Mouse (Mus musculus) layer of hippocampus, postnatal 10 days (tissue): Measurements from ENCODE around the gene Upf2. TPM values are rescaled to one million over a fixed set of nuclear protein-coding genes. Genes with fewer than 3 reads are reported as not detected.
A peak's percentile ranks its signal among the peaks of the same experiment; 100 is the strongest.

Experiments used
- DNase-seq, 2 experiments: peaks; one replicate each; pipeline ENCODE4 v3.0.0; 2021; ENCODE audit warnings: low spot score in 2 of 2
- long read RNA-seq: library from polyadenylated mRNA; stranded (forward); transcript quantifications from one replicate; pipeline ENCODE4 v2.0.0, GENCODE M21; 2023
- total RNA-seq, 2 experiments: library from RNA; stranded (reverse); gene quantifications; 2 replicates each; pipeline ENCODE4 v1.2.3; 2021

The Upf2 gene
- 10 to 100 TPM; 18.6 to 19.5 TPM for total RNA-seq
- long read RNA-seq, full-length matches to known transcripts: 1 of 6 reads
- long read RNA-seq, partial matches to known transcripts: 3 of 6 reads
- long read RNA-seq, other reads (novel, unspliced or antisense): 2 of 6 reads

GRCm38 (mm10) chr2:5950766-5951595 is at the start of gene Upf2:
Upf2 (plus strand) TSS chr2:5951469.
- DNase-seq: peak; percentile 94 to 96

- DNase-seq: peak; percentile 35 to 50
Measured at GRCm38 (mm10) chr2:5906092-5906491, 45.2 kb upstream of the Upf2 start.

GRCm38 (mm10) chr2:5906625-5907024 is 44.6 kb upstream of the Upf2 start:
- peak; percentile 38 for DNase-seq

GRCm38 (mm10) chr2:5911282-5911965 is 39.8 kb upstream of the Upf2 start:
- peak; percentile 13 to 30 for DNase-seq

DNA sequence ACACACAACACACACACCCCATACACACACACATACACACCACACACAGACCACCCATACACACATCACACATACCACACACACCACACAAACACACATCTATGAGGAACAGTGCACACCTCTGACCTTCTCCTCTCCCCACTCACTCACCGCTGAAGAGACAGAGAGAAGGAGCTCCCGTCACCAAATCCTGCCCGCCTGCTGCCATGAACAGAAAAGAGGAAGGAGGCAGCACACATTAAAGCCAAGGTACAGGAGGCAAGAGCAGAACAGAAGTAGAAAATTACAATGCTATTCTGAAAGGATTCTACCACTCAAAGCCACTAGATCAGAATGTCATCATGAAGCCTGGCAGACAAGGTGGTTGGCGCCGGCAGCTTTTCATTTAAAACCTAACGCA is 28.4 kb upstream of the Upf2 start:
- no peak for DNase-seq

DNA sequence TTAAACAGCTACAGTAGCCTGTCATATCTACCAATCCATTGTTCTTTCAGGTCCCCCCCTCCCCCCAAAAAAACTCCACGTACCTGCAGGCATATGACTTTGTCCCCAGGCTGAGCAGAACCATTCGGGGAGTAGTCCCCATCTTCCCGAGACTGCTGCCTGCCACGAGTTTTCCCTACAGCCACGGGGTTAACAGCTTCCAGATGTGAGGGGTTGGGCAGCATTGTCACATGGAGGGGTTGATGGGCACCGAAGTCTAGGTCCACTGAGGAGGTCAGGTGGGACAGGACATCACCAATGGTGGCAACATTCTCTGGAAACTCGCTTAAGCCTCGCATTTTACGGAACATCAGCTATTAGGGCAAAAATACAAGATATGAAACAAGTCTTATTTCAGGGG is 27.5 kb upstream of the Upf2 start:
- no peak for DNase-seq

GRCm38 (mm10) chr2:5927481-5927880 is 23.8 kb upstream of the Upf2 start:
- no peak for DNase-seq

DNA sequence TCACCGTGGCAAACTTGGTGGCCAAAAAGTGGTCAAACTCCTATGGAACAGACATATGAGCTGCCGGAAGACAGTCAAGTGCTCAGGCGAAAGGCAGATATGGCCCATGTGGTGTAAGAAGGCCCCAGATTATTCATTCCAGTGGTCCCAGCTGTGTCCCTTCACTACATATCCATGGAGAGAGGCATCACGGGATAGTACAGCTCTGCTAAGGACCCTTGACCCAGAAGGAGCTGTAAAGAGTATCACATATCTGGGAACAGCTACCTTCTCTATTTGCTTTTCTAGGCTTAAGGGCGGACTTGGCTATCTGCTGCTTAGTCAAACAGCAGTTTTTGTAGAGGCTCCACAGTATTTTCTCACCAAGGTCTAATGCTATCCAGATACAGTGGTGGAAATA is 21.5 kb upstream of the Upf2 start:
- DNase-seq: no peak

- no peak for DNase-seq
Measured at GRCm38 (mm10) chr2:5930291-5931054, 20.8 kb upstream of the Upf2 start.

DNA sequence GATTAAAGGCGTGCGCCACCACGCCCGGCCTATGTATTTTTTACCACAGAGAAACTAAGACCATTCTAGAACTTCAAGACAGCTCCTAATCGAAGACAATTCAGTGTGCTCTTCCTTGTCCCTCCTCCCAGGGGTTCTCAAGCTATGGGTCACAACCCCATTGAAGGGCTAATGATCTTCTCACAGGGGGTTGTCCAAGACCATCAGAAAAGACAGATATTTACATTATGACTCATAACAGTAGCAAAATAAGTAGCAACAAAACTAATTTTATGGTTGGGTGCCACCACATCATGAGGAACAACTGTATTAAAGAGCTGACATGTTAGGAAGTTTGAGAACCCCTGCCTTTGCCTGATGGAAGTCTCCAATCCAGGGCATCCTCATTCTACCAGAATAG is 19.3 kb upstream of the Upf2 start:
- DNase-seq: no peak

- DNase-seq: no peak
Measured at GRCm38 (mm10) chr2:5934936-5935335, 16.3 kb upstream of the Upf2 start.

DNA sequence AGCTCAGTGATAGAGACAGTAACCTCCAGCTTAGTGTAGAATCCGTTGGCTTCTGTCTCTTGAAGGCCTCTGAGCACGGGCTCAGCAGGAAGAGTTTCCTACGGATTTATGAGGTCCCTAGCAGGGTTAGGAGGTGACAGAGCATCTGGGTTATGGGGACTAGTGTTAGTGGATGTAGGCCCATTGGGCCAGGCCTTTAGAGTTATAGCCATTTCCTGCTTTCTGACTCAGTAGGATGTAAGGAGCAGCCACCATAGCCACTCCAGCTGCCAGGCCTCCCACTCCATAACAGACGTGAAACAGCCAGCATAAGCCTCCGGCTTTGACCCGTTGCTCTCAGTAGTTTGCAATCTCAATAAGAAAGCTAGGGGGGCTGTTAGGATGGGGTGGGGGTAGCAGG is 15.2 kb upstream of the Upf2 start:
- no peak for DNase-seq

DNA sequence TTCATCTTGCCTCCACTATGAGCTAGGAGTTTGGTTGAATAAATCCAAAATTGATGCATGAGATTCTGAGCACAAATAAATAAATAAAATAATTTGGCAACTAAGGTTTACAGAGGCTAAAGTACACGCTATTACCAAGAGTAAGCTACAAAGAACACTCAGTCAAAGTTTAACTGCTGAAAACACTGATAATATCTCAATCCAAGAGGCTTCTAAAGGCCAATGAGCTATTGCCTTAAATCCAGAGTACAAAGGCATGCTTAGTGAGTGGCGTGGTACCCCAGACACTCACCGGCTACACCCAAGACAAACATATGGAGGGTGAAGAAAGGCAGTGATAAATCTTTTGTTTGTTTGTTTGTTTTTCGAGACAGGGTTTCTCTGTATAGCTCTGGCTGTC is 14.7 kb upstream of the Upf2 start:
- DNase-seq: no peak

- no peak for DNase-seq
Measured at GRCm38 (mm10) chr2:5939319-5939718, 11.9 kb upstream of the Upf2 start.

DNA sequence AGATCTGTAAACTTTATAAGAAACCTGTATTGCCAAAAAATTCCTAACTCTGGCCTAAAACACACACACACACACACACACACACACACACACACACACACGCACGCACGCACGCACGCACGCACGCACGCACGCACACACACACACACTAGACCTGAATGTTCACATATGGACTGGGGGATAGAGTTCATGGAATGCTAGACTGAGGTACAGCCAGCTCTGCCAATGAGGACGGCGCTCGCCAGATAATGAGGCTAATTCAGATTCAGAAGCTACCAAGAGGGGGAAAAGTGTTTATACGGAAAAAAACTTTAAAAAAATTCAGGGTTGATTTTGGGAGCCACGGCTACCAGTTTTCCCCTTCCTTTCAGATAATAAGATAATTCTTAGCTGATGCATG is 11.4 kb upstream of the Upf2 start:
- no peak for DNase-seq

- DNase-seq: no peak
Measured at GRCm38 (mm10) chr2:5940936-5941335, 10.3 kb upstream of the Upf2 start.

DNA sequence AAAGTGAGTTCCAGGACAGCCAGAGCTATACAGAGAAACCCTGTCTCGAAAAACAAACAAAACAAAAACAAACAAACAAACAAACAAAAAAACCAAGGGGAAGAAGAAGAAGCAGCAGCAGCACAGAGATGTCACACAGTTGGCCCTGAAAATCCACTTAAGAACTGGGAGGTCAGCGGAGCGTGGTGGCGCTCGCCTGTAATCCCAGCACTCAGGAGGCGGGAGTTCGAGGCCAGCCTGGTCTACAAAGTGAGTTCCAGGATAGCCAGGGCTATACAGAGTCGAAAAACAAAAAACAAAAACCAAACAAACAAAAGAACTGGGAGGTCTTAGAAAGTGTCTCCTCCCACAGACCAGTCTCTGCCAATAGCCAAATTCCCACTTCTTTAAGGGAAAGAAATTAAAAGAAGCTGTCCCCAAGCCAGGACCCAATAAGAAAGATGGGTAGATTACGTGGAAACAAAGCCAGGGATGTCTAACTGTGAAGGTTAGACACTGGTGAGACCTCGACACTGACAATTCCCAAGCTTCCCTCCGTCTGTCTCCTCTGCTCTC is 9.3 kb upstream of the Upf2 start:
- DNase-seq: no peak

- DNase-seq: peak; percentile 66 to 76
Measured at GRCm38 (mm10) chr2:5942416-5943032, 8.7 kb upstream of the Upf2 start, which contains the start of gene Dhtkd1. Dhtkd1 (minus strand) TSS chr2:5942792.

DNA sequence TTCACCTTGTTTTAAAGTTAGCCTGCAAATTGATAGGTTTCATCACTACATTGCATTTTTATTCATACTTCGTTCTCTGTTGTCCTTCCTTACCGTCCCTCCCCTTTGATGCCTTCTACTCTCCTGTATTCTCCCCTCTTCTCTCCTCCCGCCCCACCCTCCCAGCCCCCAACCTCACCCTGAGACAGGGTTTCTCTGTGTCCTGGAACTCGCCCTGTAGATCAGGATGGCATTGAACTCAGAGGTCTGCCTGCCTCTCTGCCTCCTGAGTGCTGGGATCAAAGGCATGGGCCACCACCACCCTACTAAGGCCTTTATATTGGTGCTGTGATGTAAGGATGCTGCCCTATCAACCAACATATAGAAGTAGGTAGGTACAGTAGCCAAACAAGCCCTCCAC is 8.2 kb upstream of the Upf2 start:
- no peak for DNase-seq

GRCm38 (mm10) chr2:5945629-5946028 is 5.6 kb upstream of the Upf2 start:
- no peak for DNase-seq

DNA sequence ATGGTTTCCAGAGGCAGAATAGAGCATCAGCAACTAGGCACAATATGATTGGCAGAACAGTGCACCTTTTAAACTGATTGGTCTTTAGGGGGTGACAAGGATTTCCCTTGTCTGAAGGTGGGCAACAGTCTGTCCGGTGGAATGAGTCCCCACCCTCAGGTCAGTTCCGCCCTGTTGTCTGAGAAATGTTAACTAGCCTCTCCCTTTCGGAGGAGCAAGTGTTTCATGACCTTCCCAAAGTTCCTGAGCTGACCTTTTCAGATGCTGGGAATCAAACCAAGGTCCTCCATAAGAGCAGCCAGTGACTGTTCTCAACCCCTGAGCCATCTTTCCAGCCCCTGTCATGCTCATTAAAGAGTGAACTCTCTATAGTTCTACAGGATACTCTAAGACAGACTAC is 4.4 kb upstream of the Upf2 start:
- no peak for DNase-seq
